Mouse (Mus musculus): ENCODE measurements around the gene Slc35e2. TPM values are rescaled to one million over a fixed set of nuclear protein-coding genes. Genes with fewer than 3 reads are reported as not detected.

Gene Slc35e2
- polyA plus RNA-seq, 1 experiment from 2014 or later, result 9.3 TPM

Other genes with a start within 250 kb of the Slc35e2 start
- gene Prkcz, start 240.1 kb upstream of the Slc35e2 start, polyA plus RNA-seq (2015; fragmentation: Nextera tagmentation; extraction: Ambion mirVana), result 12.4 and 12.7 TPM in 2 replicates
- gene Gabrd, start 203.3 kb upstream of the Slc35e2 start, polyA plus RNA-seq (2015; fragmentation: Nextera tagmentation; extraction: Ambion mirVana), result 0.11 TPM in 1 of 2 replicates, not detected in the other
- gene Cfap74, start 192.2 kb upstream of the Slc35e2 start, polyA plus RNA-seq (2015; fragmentation: Nextera tagmentation; extraction: Ambion mirVana), result 3.3 and 4.9 TPM in 2 replicates
- gene Tmem52, start 132.3 kb upstream of the Slc35e2 start, polyA plus RNA-seq (2015; fragmentation: Nextera tagmentation; extraction: Ambion mirVana), result 1.2 and 1.3 TPM in 2 replicates
- 445 and 456 TPM in 2 replicates for gene Gnb1, start 110.1 kb upstream of the Slc35e2 start, polyA plus RNA-seq (2015; fragmentation: Nextera tagmentation; extraction: Ambion mirVana)
- 83.0 and 88.5 TPM in 2 replicates for gene Nadk, start 39.0 kb upstream of the Slc35e2 start, polyA plus RNA-seq (2015; fragmentation: Nextera tagmentation; extraction: Ambion mirVana)
- gene Cdk11b, start 23.4 kb downstream of the Slc35e2 start, polyA plus RNA-seq (2015; fragmentation: Nextera tagmentation; extraction: Ambion mirVana), result 62.1 and 65.6 TPM in 2 replicates
- gene Gm10563, start 44.0 kb downstream of the Slc35e2 start, polyA plus RNA-seq (2015; fragmentation: Nextera tagmentation; extraction: Ambion mirVana), result not detected in 2 replicates
- 38.5 and 39.0 TPM in 2 replicates for gene Mmp23, start 52.0 kb downstream of the Slc35e2 start, polyA plus RNA-seq (2015; fragmentation: Nextera tagmentation; extraction: Ambion mirVana)
- 36.3 and 36.8 TPM in 2 replicates for gene Mib2, start 67.8 kb downstream of the Slc35e2 start, polyA plus RNA-seq (2015; fragmentation: Nextera tagmentation; extraction: Ambion mirVana)
- gene Fndc10, start 92.9 kb downstream of the Slc35e2 start, polyA plus RNA-seq (2015; fragmentation: Nextera tagmentation; extraction: Ambion mirVana), result 13.5 and 13.9 TPM in 2 replicates
- gene Ssu72, start 103.4 kb downstream of the Slc35e2 start, polyA plus RNA-seq (2015; fragmentation: Nextera tagmentation; extraction: Ambion mirVana), result 135 and 140 TPM in 2 replicates
- 1.6 and 2.2 TPM in 2 replicates for gene Tmem240, start 133.4 kb downstream of the Slc35e2 start, polyA plus RNA-seq (2015; fragmentation: Nextera tagmentation; extraction: Ambion mirVana)
- 84.9 and 89.9 TPM in 2 replicates for gene Atad3a, start 159.7 kb downstream of the Slc35e2 start, polyA plus RNA-seq (2015; fragmentation: Nextera tagmentation; extraction: Ambion mirVana)
- 14.2 and 17.4 TPM in 2 replicates for gene Vwa1, start 173.3 kb downstream of the Slc35e2 start, polyA plus RNA-seq (2015; fragmentation: Nextera tagmentation; extraction: Ambion mirVana)
- 0.76 and 1.2 TPM in 2 replicates for gene Tmem88b, start 184.5 kb downstream of the Slc35e2 start, polyA plus RNA-seq (2015; fragmentation: Nextera tagmentation; extraction: Ambion mirVana)
- 0.29 and 0.71 TPM in 2 replicates for gene Ankrd65, start 189.0 kb downstream of the Slc35e2 start, polyA plus RNA-seq (2015; fragmentation: Nextera tagmentation; extraction: Ambion mirVana)
- gene Mrpl20, start 201.5 kb downstream of the Slc35e2 start, polyA plus RNA-seq (2015; fragmentation: Nextera tagmentation; extraction: Ambion mirVana), result 175 and 191 TPM in 2 replicates
- 198 and 206 TPM in 2 replicates for gene Ccnl2, start 211.1 kb downstream of the Slc35e2 start, polyA plus RNA-seq (2015; fragmentation: Nextera tagmentation; extraction: Ambion mirVana)
- 142 TPM in 2 replicates for gene Aurkaip1, start 229.9 kb downstream of the Slc35e2 start, polyA plus RNA-seq (2015; fragmentation: Nextera tagmentation; extraction: Ambion mirVana)
- gene Mxra8, start 238.3 kb downstream of the Slc35e2 start, polyA plus RNA-seq (2015; fragmentation: Nextera tagmentation; extraction: Ambion mirVana), result 137 and 141 TPM in 2 replicates
- gene Dvl1, start 246.0 kb downstream of the Slc35e2 start, polyA plus RNA-seq (2015; fragmentation: Nextera tagmentation; extraction: Ambion mirVana), result 10.0 and 12.2 TPM in 2 replicates